Mouse (Mus musculus) layer of hippocampus, adult 9-10 months (tissue): Measurements from ENCODE around the gene Cpm.

Experiments
- DNase-seq: peaks from one replicate; pipeline ENCODE4 v3.0.0; 2022; ENCODE audit warnings: low spot score

The Cpm gene

GRCm38 (mm10) chr10:117635823-117636589 is 6.7 kb downstream of the Cpm start:
- no peak for DNase-seq

- no peak for DNase-seq
Measured at GRCm38 (mm10) chr10:117637062-117637744, 7.9 kb downstream of the Cpm start.

GRCm38 (mm10) chr10:117637745-117638577 is 8.7 kb downstream of the Cpm start:
- DNase-seq = no peak

- no peak for DNase-seq
Measured at GRCm38 (mm10) chr10:117638578-117639220, 9.4 kb downstream of the Cpm start.

GRCm38 (mm10) chr10:117639221-117639599 is 9.9 kb downstream of the Cpm start:
- no peak for DNase-seq

- DNase-seq = no peak
Measured at GRCm38 (mm10) chr10:117639899-117640594, 10.7 kb downstream of the Cpm start.

GRCm38 (mm10) chr10:117640595-117641078 is 11.3 kb downstream of the Cpm start:
- no peak for DNase-seq

- DNase-seq = no peak
Measured at GRCm38 (mm10) chr10:117641400-117642200, 12.3 kb downstream of the Cpm start.

GRCm38 (mm10) chr10:117642201-117642450 is 12.8 kb downstream of the Cpm start:
- DNase-seq = no peak

GRCm38 (mm10) chr10:117642491-117643262 is 13.4 kb downstream of the Cpm start:
- no peak for DNase-seq

- no peak for DNase-seq
Measured at GRCm38 (mm10) chr10:117643302-117643701, 14.0 kb downstream of the Cpm start.

GRCm38 (mm10) chr10:117643711-117644428 is 14.6 kb downstream of the Cpm start:
- DNase-seq = no peak

- DNase-seq = no peak
Measured at GRCm38 (mm10) chr10:117644429-117644748, 15.1 kb downstream of the Cpm start.

GRCm38 (mm10) chr10:117644828-117645227 is 15.5 kb downstream of the Cpm start:
- no peak for DNase-seq

GRCm38 (mm10) chr10:117645487-117645964 is 16.2 kb downstream of the Cpm start:
- no peak for DNase-seq

GRCm38 (mm10) chr10:117646482-117647157 is 17.3 kb downstream of the Cpm start:
- DNase-seq = no peak

GRCm38 (mm10) chr10:117647158-117647505 is 17.8 kb downstream of the Cpm start:
- DNase-seq = no peak

GRCm38 (mm10) chr10:117647964-117648472 is 18.7 kb downstream of the Cpm start:
- DNase-seq = no peak

GRCm38 (mm10) chr10:117648643-117649042 is 19.3 kb downstream of the Cpm start:
- no peak for DNase-seq
